8 mouse cellular contexts compared by ENCODE assay signal in the genomic region with DNA sequence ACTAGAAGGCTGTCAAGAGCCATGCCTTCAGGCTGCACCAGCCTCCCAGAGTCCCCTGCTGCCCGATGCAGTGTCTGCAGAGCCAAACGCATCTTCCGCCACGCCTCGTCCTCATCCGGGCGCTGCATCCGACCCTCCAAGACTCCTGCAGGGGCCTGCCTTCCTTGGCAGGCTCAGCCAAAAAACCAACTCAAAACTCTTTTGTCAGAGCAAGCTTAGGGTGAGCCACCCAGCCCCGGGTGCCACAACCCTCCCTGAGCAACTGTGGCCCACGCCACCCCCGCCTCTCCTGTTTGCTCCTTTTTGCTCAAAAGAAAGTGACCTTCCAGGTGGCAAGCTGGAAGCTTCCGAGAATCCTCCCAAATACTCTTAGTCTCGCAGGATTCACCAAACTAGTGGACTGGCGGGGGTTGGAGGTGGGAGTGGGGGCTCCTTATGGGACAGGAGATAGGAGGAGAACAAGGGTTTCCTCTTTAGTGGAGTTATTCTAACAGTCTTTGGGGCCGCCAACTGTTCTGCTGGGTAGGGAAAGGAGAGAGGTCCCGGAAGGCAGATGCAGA. TPM values are rescaled to one million over a fixed set of nuclear protein-coding genes. Genes with fewer than 3 reads are reported as not detected.
DNase-seq lines count a peak whose midpoint lies in the region; ATAC-seq and TF ChIP-seq lines count a peak whose summit lies in the region.

No protein-coding gene starts in this region.

- H3K79me2 ChIP-seq in MEL (ENCODE audit: control insufficient read depth, insufficient read depth, low read length, poor library complexity): peaks cover 19% of the 10 kb centered on the region

- no peaks in the 10 kb centered on the region for H3K27me3 ChIP-seq in MEL (ENCODE audit: control insufficient read depth in 1 of 2, insufficient read depth in 2 of 2, low read length in 2 of 2)
- H3K27me3 ChIP-seq in heart, embryonic 16.5 days (ENCODE audit: control insufficient read depth, insufficient read depth, low read length): no peaks in the 10 kb centered on the region
- no peaks in the 10 kb centered on the region for H3K27me3 ChIP-seq in limb, embryonic 12.5 days

- no peak overlapping the region for H3K27ac ChIP-seq in MEL (ENCODE audit: control insufficient read depth, low read depth, low read length)
- H3K27ac ChIP-seq in heart, embryonic 16.5 days (ENCODE audit: low read length): peak overlapping the region; percentile 73
- peak overlapping the region; percentile 95 for H3K27ac ChIP-seq in limb, embryonic 12.5 days

- WGBS in heart, embryonic 16.5 days: 9% methylated on average over 16 of the region's 16 CpGs
- 10% methylated on average over 16 of the region's 16 CpGs for WGBS in limb, embryonic 12.5 days

- H3K9ac ChIP-seq in MEL (ENCODE audit: control insufficient read depth, low read depth, low read length, poor library complexity, severe bottlenecking): peak overlapping the region; percentile 98
- H3K9ac ChIP-seq in heart, embryonic 16.5 days (ENCODE audit: low read length): peak overlapping the region; percentile 91
- H3K9ac ChIP-seq in limb, embryonic 12.5 days (replicated peaks): peak overlapping the region; percentile 95

- DNase-seq in gastrocnemius, postnatal 14 days: peak; percentile 18
- DNase-seq in gastrocnemius, adult 8-10 months (ENCODE audit: low spot score in 2 of 2): no peak
- DNase-seq in MEL (ENCODE audit: low read depth, low spot score): no peak
- DNase-seq in embryo, embryonic 11 days: peak; percentile 45
- peak; percentile 18 for DNase-seq in naive thymus-derived CD4-positive, alpha-beta T cell, adult 2 months (ENCODE audit: low read depth)
- DNase-seq in urinary bladder, postnatal 4 days (ENCODE audit: low spot score in 2 of 2): no peak

- TF ChIP-seq CTCF in MEL (IDR thresholded peaks at IDR 0.05 in 2 of 3, conservative IDR thresholded peaks at IDR 0.05 in 1 of 3; ENCODE audit: control insufficient read depth in 1 of 3, insufficient read depth in 1 of 3, low read depth in 2 of 3, low read length in 3 of 3, poor library complexity in 1 of 3, severe bottlenecking in 1 of 3): no peak

- peak overlapping the region; percentile 99 for H3K4me2 ChIP-seq in heart, embryonic 16.5 days (ENCODE audit: low read depth, low read length)
- H3K4me2 ChIP-seq in limb, embryonic 12.5 days: peak overlapping the region; percentile 93

- intact Hi-C loops in gastrocnemius, postnatal 14 days (cut with DNase I; ENCODE audit: low total_unique reads): no loop called here

- no peak for ATAC-seq in heart, embryonic 16.5 days (replicated peaks; ENCODE audit: extremely low read depth, insufficient read depth, low FRiP score)
- ATAC-seq in limb, embryonic 12.5 days (ENCODE audit: insufficient number of reproducible peaks, insufficient read depth, low FRiP score, low TSS enrichment, low read depth): no peak

- TF ChIP-seq RAD21 in MEL (IDR thresholded peaks at IDR 0.05; ENCODE audit: low read depth, low read length): no peak

- no peak for TF ChIP-seq POLR2A in MEL (IDR thresholded peaks at IDR 0.05; ENCODE audit: control insufficient read depth in 1 of 2, insufficient read depth in 1 of 2, low read depth in 1 of 2, low read length in 2 of 2, poor library complexity in 1 of 2)

- H3K36me3 ChIP-seq in MEL (ENCODE audit: control insufficient read depth in 1 of 2, insufficient read depth in 2 of 2, low read length in 2 of 2): peaks cover 3 to 13% of the 10 kb centered on the region in 2 experiments; a peak in 2 of 4 replicates
- no peaks in the 10 kb centered on the region; the same call in 1 of the 2 replicates for H3K36me3 ChIP-seq in heart, embryonic 16.5 days (ENCODE audit: control insufficient read depth, insufficient read depth)
- H3K36me3 ChIP-seq in limb, embryonic 12.5 days: peaks cover 29% of the 10 kb centered on the region

- TF ChIP-seq EP300 in MEL (IDR thresholded peaks at IDR 0.05; ENCODE audit: low read depth in 1 of 2, low read length in 2 of 2): no peak

- peaks cover 0 to 17% of the 10 kb centered on the region in 2 experiments; a peak in 3 of 4 replicates for H3K4me1 ChIP-seq in MEL (ENCODE audit: control insufficient read depth in 1 of 2, insufficient read depth in 2 of 2, low read length in 2 of 2)
- H3K4me1 ChIP-seq in heart, embryonic 16.5 days (ENCODE audit: control insufficient read depth, insufficient read depth, low read length): peaks cover 16% of the 10 kb centered on the region
- H3K4me1 ChIP-seq in limb, embryonic 12.5 days (replicated peaks): peaks cover 17% of the 10 kb centered on the region

- H3K9me3 ChIP-seq in MEL (replicated peaks; ENCODE audit: insufficient read depth, low read length): no peaks in the 10 kb centered on the region
- H3K9me3 ChIP-seq in heart, embryonic 16.5 days (replicated peaks; ENCODE audit: control insufficient read depth, low read length): no peaks in the 10 kb centered on the region
- H3K9me3 ChIP-seq in limb, embryonic 12.5 days: peaks cover 5% of the 10 kb centered on the region; the same call in 1 of the 2 replicates

- peak overlapping the region; percentile 97 to 99 for H3K4me3 ChIP-seq in MEL (ENCODE audit: control insufficient read depth in 1 of 2, insufficient read depth in 1 of 2, low read depth in 2 of 2, low read length in 2 of 2)
- H3K4me3 ChIP-seq in heart, embryonic 16.5 days (ENCODE audit: low read length): peak overlapping the region; percentile 77
- H3K4me3 ChIP-seq in limb, embryonic 12.5 days (replicated peaks): peak overlapping the region; percentile 96

TF ChIP-seq in MEL, 35 proteins besides CTCF, POLR2A, EP300 and RAD21:
- TF ChIP-seq GABPA (IDR thresholded peaks at IDR 0.05; ENCODE audit: low read depth, low read length) (no peak), ETS1 (IDR thresholded peaks at IDR 0.05; ENCODE audit: low read depth, low read length) (no peak), RCOR1 (IDR thresholded peaks at IDR 0.05; ENCODE audit: low read depth, low read length) (no peak), NELFE (IDR thresholded peaks at IDR 0.05; ENCODE audit: low read depth, low read length) (no peak), ZKSCAN1 (IDR thresholded peaks at IDR 0.05; ENCODE audit: low read depth, low read length) (no peak), MAX (IDR thresholded peaks at IDR 0.05; ENCODE audit: low read length) (no peak)

RNA-seq across cellular contexts. Expression of a gene that starts 1.1 kb away (rescaled TPM):
- 10 to 100 TPM; 12.8 to 15.4 TPM for total RNA-seq in gastrocnemius, postnatal 14 days (2021)
- 10 to 100 TPM in 3 of 4 experiments, 1 to 10 TPM in 1; 7.8 to 14.0 (median 10.1) TPM for total RNA-seq in gastrocnemius, adult 8-10 months (2022)
- total RNA-seq in MEL (2012; rRNA removed): 11.7 and 11.9 TPM in 2 replicates
- polyA plus RNA-seq in MEL (2012; ENCODE audit: insufficient read depth in 1 of 2, insufficient read length in 2 of 2, low read depth in 1 of 2, low replicate concordance in 2 of 2, missing spikeins in 1 of 2): 10 to 100 TPM in 1 of 2 experiments, not detected in 1; 38.7 TPM
- polyA plus RNA-seq in heart, embryonic 16.5 days (2015; fragmentation: Nextera tagmentation; extraction: Ambion mirVana): 22.6 and 23.9 TPM in 2 replicates
- 65.1 and 69.4 TPM in 2 replicates for polyA plus RNA-seq in limb, embryonic 12.5 days (2016; fragmentation: Nextera tagmentation; extraction: Ambion mirVana)

RNA-seq across cellular contexts. Expression of a gene that starts 3.7 kb away (rescaled TPM):
- total RNA-seq in gastrocnemius, postnatal 14 days (2021): 100 to 1,000 TPM; 139 to 149 TPM
- total RNA-seq in gastrocnemius, adult 8-10 months (2022): 10 to 100 TPM; 54.1 to 64.0 (median 60.1) TPM
- 185 and 222 TPM in 2 replicates for total RNA-seq in MEL (2012; rRNA removed)
- polyA plus RNA-seq in MEL (2012; ENCODE audit: insufficient read depth in 1 of 2, insufficient read length in 2 of 2, low read depth in 1 of 2, low replicate concordance in 2 of 2, missing spikeins in 1 of 2): 100 to 1,000 TPM in 1 of 2 experiments, not detected in 1; 218 TPM
- polyA plus RNA-seq in heart, embryonic 16.5 days (2015; fragmentation: Nextera tagmentation; extraction: Ambion mirVana): 99.9 and 110 TPM in 2 replicates
- polyA plus RNA-seq in limb, embryonic 12.5 days (2016; fragmentation: Nextera tagmentation; extraction: Ambion mirVana): 122 and 133 TPM in 2 replicates

RNA-seq across cellular contexts. Expression of a gene that starts 29.9 kb away (rescaled TPM):
- total RNA-seq in gastrocnemius, postnatal 14 days (2021): 1 to 10 TPM; 6.2 to 7.3 TPM
- 1 to 10 TPM; 4.8 to 5.8 (median 5.1) TPM for total RNA-seq in gastrocnemius, adult 8-10 months (2022)
- total RNA-seq in MEL (2012; rRNA removed): 15.0 and 18.0 TPM in 2 replicates
- polyA plus RNA-seq in MEL (2012; ENCODE audit: insufficient read depth in 1 of 2, insufficient read length in 2 of 2, low read depth in 1 of 2, low replicate concordance in 2 of 2, missing spikeins in 1 of 2): 10 to 100 TPM in 1 of 2 experiments, not detected in 1; 19.9 TPM
- polyA plus RNA-seq in heart, embryonic 16.5 days (2015; fragmentation: Nextera tagmentation; extraction: Ambion mirVana): 18.1 and 18.9 TPM in 2 replicates
- 31.5 and 34.7 TPM in 2 replicates for polyA plus RNA-seq in limb, embryonic 12.5 days (2016; fragmentation: Nextera tagmentation; extraction: Ambion mirVana)

RNA-seq across cellular contexts. Expression of a gene that starts 33.3 kb away (rescaled TPM):
- total RNA-seq in gastrocnemius, postnatal 14 days (2021): 1 to 10 TPM; 8.8 to 9.5 TPM
- 10 to 100 TPM in 1 of 4 experiments, 1 to 10 TPM in 3; 8.3 to 12.2 (median 9.2) TPM for total RNA-seq in gastrocnemius, adult 8-10 months (2022)
- 58.5 and 61.6 TPM in 2 replicates for total RNA-seq in MEL (2012; rRNA removed)
- 10 to 100 TPM in 1 of 2 experiments, not detected in 1; 88.8 TPM for polyA plus RNA-seq in MEL (2012; ENCODE audit: insufficient read depth in 1 of 2, insufficient read length in 2 of 2, low read depth in 1 of 2, low replicate concordance in 2 of 2, missing spikeins in 1 of 2)
- 31.9 and 32.1 TPM in 2 replicates for polyA plus RNA-seq in heart, embryonic 16.5 days (2015; fragmentation: Nextera tagmentation; extraction: Ambion mirVana)
- polyA plus RNA-seq in limb, embryonic 12.5 days (2016; fragmentation: Nextera tagmentation; extraction: Ambion mirVana): 77.3 and 80.1 TPM in 2 replicates

RNA-seq across cellular contexts. Expression of a gene that starts 40.7 kb away (rescaled TPM):
- 1 to 10 TPM in 1 of 2 experiments, under 1 TPM in 1; 0.82 to 1.6 TPM for total RNA-seq in gastrocnemius, postnatal 14 days (2021)
- 1 to 10 TPM in 1 of 4 experiments, under 1 TPM in 3; 0.61 to 1.1 (median 0.79) TPM for total RNA-seq in gastrocnemius, adult 8-10 months (2022)
- 1.4 and 1.6 TPM in 2 replicates for total RNA-seq in MEL (2012; rRNA removed)
- 1 to 10 TPM in 1 of 2 experiments, not detected in 1; 4.3 TPM for polyA plus RNA-seq in MEL (2012; ENCODE audit: insufficient read depth in 1 of 2, insufficient read length in 2 of 2, low read depth in 1 of 2, low replicate concordance in 2 of 2, missing spikeins in 1 of 2)
- polyA plus RNA-seq in heart, embryonic 16.5 days (2015; fragmentation: Nextera tagmentation; extraction: Ambion mirVana): 1.9 and 2.2 TPM in 2 replicates
- polyA plus RNA-seq in limb, embryonic 12.5 days (2016; fragmentation: Nextera tagmentation; extraction: Ambion mirVana): 2.4 and 2.7 TPM in 2 replicates

Comparison
In these comparisons a context has a peak if more than half of its experiments do, and no peak if none do; other contexts are left out.
1. DNase-seq: peak in gastrocnemius, postnatal 14 days (single experiment), embryo, embryonic 11 days (single experiment) and naive thymus-derived CD4-positive, alpha-beta T cell, adult 2 months (single experiment); none in gastrocnemius, adult 8-10 months (0 of 2), MEL (single experiment) and urinary bladder, postnatal 4 days (0 of 2).
2. Peak in every context shown above with its lines, with median percentiles within 50 percentile points of each other: H3K4me3 ChIP-seq and H3K9ac ChIP-seq.